In the genomic region with DNA sequence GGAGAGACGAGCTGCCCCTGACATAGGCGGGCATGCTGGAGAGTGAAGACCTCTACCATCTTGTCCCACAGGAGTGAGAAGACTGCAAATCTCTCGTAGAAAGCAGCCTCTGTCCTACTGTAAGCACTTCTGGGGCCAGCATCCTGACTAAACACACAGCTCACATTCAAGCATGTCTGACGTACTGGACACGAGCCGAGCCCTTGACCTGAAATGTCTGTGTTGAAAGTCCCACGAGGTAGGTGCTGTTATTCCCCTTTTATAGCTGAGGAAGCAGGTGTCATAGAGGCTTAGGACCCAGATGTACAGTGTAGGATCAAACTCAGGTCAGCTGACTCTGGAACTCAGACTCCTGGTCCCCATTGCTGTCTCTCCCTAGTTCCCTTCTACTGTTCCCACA, we compare ENCODE assay signal across 15 mouse cellular contexts. TPM values are rescaled to one million over a fixed set of nuclear protein-coding genes. Genes with fewer than 3 reads are reported as not detected.
"Had no signal": no experiment of that assay in that cellular context is flagged by ENCODE, and none has a peak within 500 bp of the region (broad histone marks: within the 10 kb centered on the region; RNA-seq: fewer than 3 reads in every experiment).

No protein-coding gene starts in this region.

- H3K4me3 ChIP-seq: limb, embryonic 12.5 days; liver, embryonic 13.5 days; midbrain, embryonic 13.5 days had no signal

- DNase-seq: kidney, adult 9 months; kidney, postnatal 36 days; layer of hippocampus, adult 9-11 months; layer of hippocampus, postnatal 36 days; liver; liver, embryonic 13.5 days; liver, postnatal 0 days; right cerebral cortex, postnatal 14 days; thymus, postnatal 4 days had no signal

- ATAC-seq: hindbrain, embryonic 16.5 days; inflammation-experienced regulatory T-cells, adult 6 months; intestine, postnatal 0 days; liver, postnatal 0 days; midbrain, embryonic 13.5 days had no signal

- H3K36me3 ChIP-seq: liver, embryonic 13.5 days; midbrain, embryonic 13.5 days had no signal

- H3K27ac ChIP-seq: kidney, postnatal 0 days; limb, embryonic 12.5 days; liver, embryonic 13.5 days; midbrain, embryonic 13.5 days had no signal

- H3K4me2 ChIP-seq: limb, embryonic 12.5 days; liver, embryonic 13.5 days; midbrain, embryonic 13.5 days had no signal

- H3K9ac ChIP-seq: limb, embryonic 12.5 days; liver, embryonic 13.5 days; liver, postnatal 0 days; midbrain, embryonic 13.5 days had no signal

- H3K9me3 ChIP-seq: limb, embryonic 12.5 days; liver, embryonic 13.5 days; midbrain, embryonic 13.5 days had no signal

RNA-seq across cellular contexts. Expression of gene Gm45623, which starts 4.2 kb away (rescaled TPM):
- polyA plus RNA-seq: inflammation-experienced regulatory T-cells, adult 6 months; intestine, postnatal 0 days; kidney, postnatal 0 days; limb, embryonic 12.5 days; liver, embryonic 13.5 days; liver, postnatal 0 days had no signal
